Mouse (Mus musculus) MEL (cell line): ENCODE measurements around the gene Phb. TPM values are rescaled to one million over a fixed set of nuclear protein-coding genes. Genes with fewer than 3 reads are reported as not detected.

Experiments
- DNase-seq: peaks from one replicate; pipeline ENCODE4 v3.0.0; 2011; ENCODE audit warnings: low read depth, low spot score
- H3K27ac ChIP-seq: 2 replicates; pipeline ENCODE4 v1.5.1; 2012; ENCODE audit warnings: low read depth, mild to moderate bottlenecking, control low read depth, low read length, moderate library complexity; ENCODE audit not compliant: control insufficient read depth
- H3K27me3 ChIP-seq, 2 experiments: fragments of 150-350 bp in 1 of 2; sonication (generic) in 1 of 2; 2 replicates each; pipeline ENCODE4 v1.6.1; 2012; ENCODE audit warnings: low read length in 2 of 2, mild to moderate bottlenecking in 2 of 2, improper control_type of control experiment in 1 of 2, moderate library complexity in 1 of 2; ENCODE audit not compliant: insufficient read depth in 2 of 2, control insufficient read depth in 1 of 2
- H3K36me3 ChIP-seq, 2 experiments: 2 replicates each; pipeline ENCODE4 v1.6.1; 2012 to 2014; ENCODE audit warnings: low read length in 2 of 2, improper control_type of control experiment in 1 of 2, inconsistent platforms in 1 of 2, mild to moderate bottlenecking in 1 of 2; ENCODE audit not compliant: insufficient read depth in 2 of 2, control insufficient read depth in 1 of 2
- H3K4me1 ChIP-seq, 2 experiments: fragments of 150-350 bp in 1 of 2; sonication (generic) in 1 of 2; 2 replicates each; pipeline ENCODE4 v1.6.1; 2012; ENCODE audit warnings: low read length in 2 of 2, improper control_type of control experiment in 1 of 2, mild to moderate bottlenecking in 1 of 2; ENCODE audit not compliant: insufficient read depth in 2 of 2, control insufficient read depth in 1 of 2
- H3K4me3 ChIP-seq, 2 experiments: fragments of 150-350 bp in 1 of 2; sonication (generic) in 1 of 2; 2 replicates each; pipeline ENCODE4 v1.5.1; 2012; ENCODE audit warnings: low read depth in 2 of 2, low read length in 2 of 2, mild to moderate bottlenecking in 2 of 2, moderate library complexity in 2 of 2, control low read depth in 1 of 2, improper control_type of control experiment in 1 of 2; ENCODE audit not compliant: control insufficient read depth in 1 of 2, insufficient read depth in 1 of 2
- H3K79me2 ChIP-seq: 2 replicates; pipeline ENCODE4 v1.6.1; 2012; ENCODE audit warnings: mild to moderate bottlenecking, low read length, moderate library complexity; ENCODE audit not compliant: control insufficient read depth, poor library complexity, insufficient read depth
- H3K9ac ChIP-seq: 2 replicates; pipeline ENCODE4 v1.6.1; 2012; ENCODE audit warnings: low read depth, mild to moderate bottlenecking, control low read depth, low read length, moderate library complexity; ENCODE audit not compliant: control insufficient read depth, poor library complexity, severe bottlenecking
- H3K9me3 ChIP-seq: fragments of 150-350 bp; sonication (generic); replicated peaks from 2 replicates; pipeline ENCODE4 v1.6.1; 2012; ENCODE audit warnings: mild to moderate bottlenecking, low read length, improper control_type of control experiment, moderate library complexity; ENCODE audit not compliant: insufficient read depth
- CHD1 ChIP-seq: IDR thresholded peaks from 2 replicates; pipeline ENCODE4 v1.6.1; 2012; ENCODE audit warnings: low read depth, mild to moderate bottlenecking, inconsistent platforms, low read length, improper control_type of control experiment
- EP300 ChIP-seq, 2 experiments: IDR thresholded peaks; 2 replicates each; pipeline ENCODE4 v1.6.1; 2011; ENCODE audit warnings: improper control_type of control experiment in 2 of 2, low read length in 2 of 2, low read depth in 1 of 2, mild to moderate bottlenecking in 1 of 2
- GABPA ChIP-seq: IDR thresholded peaks from 2 replicates; pipeline ENCODE4 v1.6.1; 2012; ENCODE audit warnings: low read depth, mild to moderate bottlenecking, inconsistent platforms, low read length, improper control_type of control experiment, moderate library complexity
- GATA1 ChIP-seq: IDR thresholded peaks from 2 replicates; pipeline ENCODE4 v1.6.1; 2011; ENCODE audit warnings: low read depth, low read length, improper control_type of control experiment
- JUND ChIP-seq: IDR thresholded peaks from 2 replicates; pipeline ENCODE4 v1.6.1; 2011; ENCODE audit warnings: low read depth, mild to moderate bottlenecking, improper control_type of control experiment, low read length
- KAT2A ChIP-seq: conservative IDR thresholded peaks from 2 replicates; pipeline ENCODE4 v1.6.1; 2012; ENCODE audit warnings: low read depth, low read length, improper control_type of control experiment, inconsistent platforms
- MAX ChIP-seq: IDR thresholded peaks from 2 replicates; pipeline ENCODE4 v1.6.1; 2011; ENCODE audit warnings: low read length, improper control_type of control experiment
- MYB ChIP-seq: IDR thresholded peaks from 2 replicates; pipeline ENCODE4 v1.6.1; 2011; ENCODE audit warnings: mild to moderate bottlenecking, low read depth, low read length, improper control_type of control experiment
- MYC ChIP-seq: IDR thresholded peaks from 2 replicates; pipeline ENCODE4 v1.6.1; 2011; ENCODE audit warnings: low read depth, mild to moderate bottlenecking, low read length, improper control_type of control experiment, moderate library complexity
- NELFE ChIP-seq: IDR thresholded peaks from 2 replicates; pipeline ENCODE4 v1.6.1; 2011; ENCODE audit warnings: low read depth, low read length, improper control_type of control experiment
- POLR2A ChIP-seq, 2 experiments: IDR thresholded peaks; 2 replicates each; pipeline ENCODE4 v1.6.1; 2011 to 2012; ENCODE audit warnings: low read length in 2 of 2, mild to moderate bottlenecking in 2 of 2, control low read depth in 1 of 2, improper control_type of control experiment in 1 of 2, low read depth in 1 of 2, moderate library complexity in 1 of 2; ENCODE audit not compliant: control insufficient read depth in 1 of 2, insufficient read depth in 1 of 2, poor library complexity in 1 of 2
- POLR2AphosphoS2 ChIP-seq: IDR thresholded peaks from 2 replicates; pipeline ENCODE4 v1.6.1; 2011; ENCODE audit warnings: low read length, improper control_type of control experiment
- RAD21 ChIP-seq: IDR thresholded peaks from 2 replicates; pipeline ENCODE4 v1.6.1; 2011; ENCODE audit warnings: mild to moderate bottlenecking, low read depth, low read length, improper control_type of control experiment
- SIN3A ChIP-seq: IDR thresholded peaks from 2 replicates; pipeline ENCODE4 v1.6.1; 2012; ENCODE audit warnings: low read length, improper control_type of control experiment, inconsistent platforms
- TBP ChIP-seq: IDR thresholded peaks from 2 replicates; pipeline ENCODE4 v1.8.0; 2011; ENCODE audit warnings: low read depth, low read length, improper control_type of control experiment
- UBTF ChIP-seq: IDR thresholded peaks from 2 replicates; pipeline ENCODE4 v1.6.1; 2012; ENCODE audit warnings: low read depth, mild to moderate bottlenecking, inconsistent platforms, low read length, improper control_type of control experiment, moderate library complexity, borderline replicate concordance; ENCODE audit not compliant: insufficient read depth
- ZKSCAN1 ChIP-seq: IDR thresholded peaks from 2 replicates; pipeline ENCODE4 v1.6.1; 2012; ENCODE audit warnings: low read depth, mild to moderate bottlenecking, inconsistent platforms, low read length, improper control_type of control experiment, moderate library complexity
- ZNF384 ChIP-seq: IDR thresholded peaks from 2 replicates; pipeline ENCODE4 v1.6.1; 2012; ENCODE audit warnings: low read depth, mild to moderate bottlenecking, inconsistent platforms, low read length, improper control_type of control experiment
- polyA plus RNA-seq, 2 experiments: library from polyadenylated mRNA; stranded (reverse) in 1 of 2; unstranded in 1 of 2; fragments of >175 nt in 1 of 2; fragments of >200 nt in 1 of 2; gene quantifications; 2 replicates each; pipeline versions ENCODE4 v1.2.1 to v1.2.4; 2012; ENCODE audit warnings: low replicate concordance in 2 of 2, low read depth in 1 of 2; ENCODE audit not compliant: insufficient read length in 2 of 2, insufficient read depth in 1 of 2, missing spikeins in 1 of 2
- total RNA-seq: library from RNA; depleted of rRNA; stranded (reverse); fragments of 300-350 nt; gene quantifications from 2 replicates; pipeline ENCODE4 v1.2.3, GENCODE M21; 2012

Phb gene
- total and polyA plus RNA-seq, 3 experiments: 302 to 788 TPM; not detected in 1

GRCm38 (mm10) chr11:95635030-95635429, 31.7 kb upstream of the Phb start:
- H3K79me2 ChIP-seq: no peaks in the 10 kb centered on the region
- H3K9ac ChIP-seq: no peak overlapping the region
- no peak for DNase-seq
- TF ChIP-seq ZNF384: no peak
- no peak for TF ChIP-seq MYC
- no peak for TF ChIP-seq GATA1
- TF ChIP-seq MYB: no peak
- TF ChIP-seq POLR2AphosphoS2: no peak
- H3K4me3 ChIP-seq: no peak overlapping the region
- H3K4me1 ChIP-seq: no peaks in the 10 kb centered on the region
- H3K9me3 ChIP-seq: no peaks in the 10 kb centered on the region
- no peak overlapping the region for H3K27ac ChIP-seq
- H3K36me3 ChIP-seq: no peaks in the 10 kb centered on the region
- H3K27me3 ChIP-seq: peaks cover 0 to 9% of the 10 kb centered on the region in 2 experiments; a peak in 3 of 4 replicates

- H3K27ac ChIP-seq: no peak overlapping the region
- peaks cover 0 to 12% of the 10 kb centered on the region in 2 experiments for H3K27me3 ChIP-seq
- no peaks in the 10 kb centered on the region for H3K9me3 ChIP-seq
- no peaks in the 10 kb centered on the region for H3K4me1 ChIP-seq
- TF ChIP-seq GATA1 (no peak), GABPA (no peak), MAX (no peak), UBTF (no peak), KAT2A (no peak), RAD21 (no peak), CHD1 (no peak), TBP (no peak), NELFE (no peak), SIN3A (no peak), JUND (no peak)
- DNase-seq: no peak
- no peaks in the 10 kb centered on the region for H3K79me2 ChIP-seq
- H3K4me3 ChIP-seq: no peak overlapping the region
- H3K36me3 ChIP-seq: no peaks in the 10 kb centered on the region
- H3K9ac ChIP-seq: no peak overlapping the region
Observed at GRCm38 (mm10) chr11:95640751-95641150, 26.0 kb upstream of the Phb start.

GRCm38 (mm10) chr11:95642534-95643280, 24.1 kb upstream of the Phb start:
- Histone ChIP-seq H3K27me3 (peaks cover 0 to 13% of the 10 kb centered on the region in 2 experiments), H3K27ac (no peak overlapping the region), H3K4me1 (no peaks in the 10 kb centered on the region), H3K36me3 (no peaks in the 10 kb centered on the region), H3K9ac (no peak overlapping the region), H3K79me2 (no peaks in the 10 kb centered on the region), H3K9me3 (no peaks in the 10 kb centered on the region), H3K4me3 (no peak overlapping the region)
- DNase-seq: no peak
- no peak for TF ChIP-seq GATA1
- TF ChIP-seq POLR2A (IDR thresholded peaks at IDR 0.05; ENCODE audit: control insufficient read depth in 1 of 2, insufficient read depth in 1 of 2, low read depth in 1 of 2, low read length in 2 of 2, poor library complexity in 1 of 2): no peak
- no peak for TF ChIP-seq EP300 (IDR thresholded peaks at IDR 0.05; ENCODE audit: low read depth in 1 of 2, low read length in 2 of 2)
- no peak for TF ChIP-seq ZKSCAN1
